Mouse (Mus musculus): ENCODE measurements around the gene Twf2. TPM values are rescaled to one million over a fixed set of nuclear protein-coding genes. Genes with fewer than 3 reads are reported as not detected.

Gene Twf2
- polyA plus RNA-seq, 1 experiment from 2014 or later: 59.5 TPM

DNA sequence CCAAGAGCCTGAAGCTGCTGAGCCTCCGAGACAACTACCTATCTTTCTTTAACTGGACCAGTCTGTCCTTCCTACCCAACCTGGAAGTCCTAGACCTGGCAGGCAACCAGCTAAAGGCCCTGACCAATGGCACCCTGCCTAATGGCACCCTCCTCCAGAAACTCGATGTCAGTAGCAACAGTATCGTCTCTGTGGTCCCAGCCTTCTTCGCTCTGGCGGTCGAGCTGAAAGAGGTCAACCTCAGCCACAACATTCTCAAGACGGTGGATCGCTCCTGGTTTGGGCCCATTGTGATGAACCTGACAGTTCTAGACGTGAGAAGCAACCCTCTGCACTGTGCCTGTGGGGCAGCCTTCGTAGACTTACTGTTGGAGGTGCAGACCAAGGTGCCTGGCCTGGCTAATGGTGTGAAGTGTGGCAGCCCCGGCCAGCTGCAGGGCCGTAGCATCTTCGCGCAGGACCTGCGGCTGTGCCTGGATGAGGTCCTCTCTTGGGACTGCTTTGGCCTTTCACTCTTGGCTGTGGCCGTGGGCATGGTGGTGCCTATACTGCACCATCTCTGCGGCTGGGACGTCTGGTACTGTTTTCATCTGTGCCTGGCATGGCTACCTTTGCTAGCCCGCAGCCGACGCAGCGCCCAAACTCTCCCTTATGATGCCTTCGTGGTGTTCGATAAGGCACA is 22.7 kb downstream of the Twf2 start:
- Histone ChIP-seq H3K4me1 (replicated peaks; ENCODE audit: control insufficient read depth, insufficient read depth, low read length) (peaks cover 12% of the 10 kb centered on the region), H3K36me3 (ENCODE audit: control insufficient read depth, insufficient read depth, low read length) (no peaks in the 10 kb centered on the region), H3K9me3 (ENCODE audit: control insufficient read depth, low read length) (no peaks in the 10 kb centered on the region), H3K4me2 (ENCODE audit: low read length) (peak overlapping the region; percentile 71), H3K27me3 (replicated peaks; ENCODE audit: control insufficient read depth, insufficient read depth, low read length) (peaks cover 6% of the 10 kb centered on the region; the same call in 1 of the 2 replicates), H3K4me3 (ENCODE audit: low read depth, low read length) (peak overlapping the region; percentile 31), H3K9ac (ENCODE audit: low read length) (peak overlapping the region; percentile 40), H3K27ac (ENCODE audit: low read depth) (peak overlapping the region; percentile 74; the same call in 1 of the 2 replicates)
- 56% methylated on average over 24 of the region's 24 CpGs for WGBS
- ATAC-seq (replicated peaks; ENCODE audit: low FRiP score, low TSS enrichment, low read depth) (0 out of 2 replicates have a peak, but pooled peaks have one; percentile 32), DNase-seq (ENCODE audit: low spot score) (no peak)

DNA sequence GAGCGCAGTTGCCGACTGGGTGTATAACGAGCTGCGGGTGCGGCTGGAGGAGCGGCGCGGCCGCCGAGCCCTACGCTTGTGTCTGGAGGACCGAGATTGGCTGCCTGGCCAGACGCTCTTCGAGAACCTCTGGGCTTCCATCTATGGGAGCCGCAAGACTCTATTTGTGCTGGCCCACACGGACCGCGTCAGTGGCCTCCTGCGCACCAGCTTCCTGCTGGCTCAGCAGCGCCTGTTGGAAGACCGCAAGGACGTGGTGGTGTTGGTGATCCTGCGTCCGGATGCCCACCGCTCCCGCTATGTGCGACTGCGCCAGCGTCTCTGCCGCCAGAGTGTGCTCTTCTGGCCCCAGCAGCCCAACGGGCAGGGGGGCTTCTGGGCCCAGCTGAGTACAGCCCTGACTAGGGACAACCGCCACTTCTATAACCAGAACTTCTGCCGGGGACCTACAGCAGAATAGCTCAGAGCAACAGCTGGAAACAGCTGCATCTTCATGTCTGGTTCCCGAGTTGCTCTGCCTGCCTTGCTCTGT is 23.3 kb downstream of the Twf2 start:
- no peaks in the 10 kb centered on the region for H3K9me3 ChIP-seq (ENCODE audit: control insufficient read depth, low read length)
- ATAC-seq (replicated peaks; ENCODE audit: low FRiP score, low TSS enrichment, low read depth): peak; percentile 61
- H3K36me3 ChIP-seq (ENCODE audit: control insufficient read depth, insufficient read depth, low read length): no peaks in the 10 kb centered on the region
- peaks cover 6% of the 10 kb centered on the region; the same call in 1 of the 2 replicates for H3K27me3 ChIP-seq (replicated peaks; ENCODE audit: control insufficient read depth, insufficient read depth, low read length)
- H3K9ac ChIP-seq (ENCODE audit: low read length): peak overlapping the region; percentile 40
- WGBS: 5% methylated on average over 34 of the region's 34 CpGs
- H3K27ac ChIP-seq (ENCODE audit: low read depth): peak overlapping the region; percentile 74
- H3K4me2 ChIP-seq (ENCODE audit: low read length): peak overlapping the region; percentile 71
- peak; percentile 75 for DNase-seq (ENCODE audit: low spot score)
- peak overlapping the region; percentile 31 for H3K4me3 ChIP-seq (ENCODE audit: low read depth, low read length)
- H3K4me1 ChIP-seq (replicated peaks; ENCODE audit: control insufficient read depth, insufficient read depth, low read length): peaks cover 12% of the 10 kb centered on the region

DNA sequence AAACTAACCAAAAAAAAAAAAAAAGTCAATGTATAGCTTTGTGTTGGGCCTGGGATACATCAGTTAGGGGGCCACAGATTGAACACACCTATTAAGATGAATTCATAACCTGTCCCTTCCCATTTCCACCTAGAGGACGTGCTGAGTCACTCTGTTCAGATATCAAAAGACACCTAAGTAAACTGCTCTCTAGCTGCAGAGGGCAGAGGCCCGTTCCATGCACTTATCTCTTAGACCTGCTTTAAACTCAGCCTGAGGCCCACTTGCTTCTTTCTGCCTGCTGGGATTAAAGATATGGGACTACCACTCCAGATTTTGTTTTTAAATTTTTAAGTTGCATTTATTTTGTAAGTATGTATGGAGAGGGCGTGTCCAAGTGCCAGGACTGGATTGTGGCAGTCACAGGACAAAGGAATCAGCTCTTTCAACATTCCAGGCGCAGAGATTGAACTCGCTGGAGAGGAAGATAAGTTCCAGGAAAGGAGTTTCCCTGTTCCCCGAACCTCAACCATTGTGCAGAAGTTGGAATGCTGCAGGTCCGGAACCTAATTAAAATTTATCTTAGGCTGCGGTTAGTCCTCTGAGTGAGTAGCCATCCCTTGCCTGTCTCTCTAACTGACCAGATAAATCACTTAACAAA is 25.0 kb downstream of the Twf2 start:
- H3K36me3 ChIP-seq (ENCODE audit: control insufficient read depth, insufficient read depth, low read length): peaks cover 7% of the 10 kb centered on the region
- no peak overlapping the region for H3K27ac ChIP-seq (ENCODE audit: low read depth)
- no peak overlapping the region for H3K4me2 ChIP-seq (ENCODE audit: low read length)
- 65% methylated on average over 8 of the region's 8 CpGs for WGBS
- H3K27me3 ChIP-seq (replicated peaks; ENCODE audit: control insufficient read depth, insufficient read depth, low read length): peaks cover 6% of the 10 kb centered on the region; the same call in 1 of the 2 replicates
- H3K9me3 ChIP-seq (ENCODE audit: control insufficient read depth, low read length): no peaks in the 10 kb centered on the region
- peaks cover 12% of the 10 kb centered on the region for H3K4me1 ChIP-seq (replicated peaks; ENCODE audit: control insufficient read depth, insufficient read depth, low read length)
- H3K4me3 ChIP-seq (ENCODE audit: low read depth, low read length): no peak overlapping the region
- no peak for ATAC-seq (replicated peaks; ENCODE audit: low FRiP score, low TSS enrichment, low read depth)
- no peak overlapping the region for H3K9ac ChIP-seq (ENCODE audit: low read length)
- no peak for DNase-seq (ENCODE audit: low spot score)

DNA sequence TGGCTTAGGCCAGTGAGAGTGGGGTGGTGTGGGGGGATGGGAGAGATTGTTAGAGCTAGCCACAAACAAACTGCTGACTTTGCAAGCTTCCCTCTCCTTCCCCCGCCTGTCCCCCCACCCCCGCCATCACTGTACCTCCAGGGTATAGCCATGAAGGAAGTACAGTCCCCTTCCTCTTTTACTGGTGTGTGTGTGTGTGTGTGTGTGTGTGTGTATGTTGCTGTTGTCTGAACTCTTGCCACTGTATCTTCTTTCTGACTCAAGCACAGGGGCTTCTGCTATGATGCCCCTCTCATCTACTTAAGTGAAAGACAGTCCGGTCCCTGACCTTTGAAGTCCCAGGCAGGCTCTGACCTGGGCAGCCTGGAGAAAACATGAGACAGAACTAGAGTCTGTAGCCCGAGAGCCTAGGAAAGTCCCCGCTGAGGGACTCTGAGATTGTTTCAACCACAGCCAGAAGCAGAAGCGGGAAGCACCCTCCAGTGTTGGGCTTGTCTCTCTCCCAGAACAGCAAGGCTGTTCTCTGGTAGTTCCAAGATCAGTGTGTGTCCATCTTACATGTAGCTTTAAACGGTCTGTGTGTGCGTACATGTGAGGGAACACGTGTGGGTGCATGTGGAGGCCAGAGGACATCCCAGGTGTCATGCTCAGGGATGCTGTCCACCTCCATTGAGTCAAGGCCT is 27.3 kb downstream of the Twf2 start:
- Histone ChIP-seq H3K9me3 (ENCODE audit: control insufficient read depth, low read length) (no peaks in the 10 kb centered on the region), H3K9ac (ENCODE audit: low read length) (no peak overlapping the region), H3K4me3 (ENCODE audit: low read depth, low read length) (no peak overlapping the region), H3K4me2 (ENCODE audit: low read length) (no peak overlapping the region), H3K27ac (ENCODE audit: low read depth) (no peak overlapping the region), H3K27me3 (replicated peaks; ENCODE audit: control insufficient read depth, insufficient read depth, low read length) (peaks cover 5% of the 10 kb centered on the region; the same call in 1 of the 2 replicates), H3K4me1 (replicated peaks; ENCODE audit: control insufficient read depth, insufficient read depth, low read length) (peaks cover 12% of the 10 kb centered on the region), H3K36me3 (ENCODE audit: control insufficient read depth, insufficient read depth, low read length) (peaks cover 30% of the 10 kb centered on the region)
- 81% methylated on average over 9 of the region's 9 CpGs for WGBS
- no peak for DNase-seq (ENCODE audit: low spot score)
- no peak for ATAC-seq (replicated peaks; ENCODE audit: low FRiP score, low TSS enrichment, low read depth)

DNA sequence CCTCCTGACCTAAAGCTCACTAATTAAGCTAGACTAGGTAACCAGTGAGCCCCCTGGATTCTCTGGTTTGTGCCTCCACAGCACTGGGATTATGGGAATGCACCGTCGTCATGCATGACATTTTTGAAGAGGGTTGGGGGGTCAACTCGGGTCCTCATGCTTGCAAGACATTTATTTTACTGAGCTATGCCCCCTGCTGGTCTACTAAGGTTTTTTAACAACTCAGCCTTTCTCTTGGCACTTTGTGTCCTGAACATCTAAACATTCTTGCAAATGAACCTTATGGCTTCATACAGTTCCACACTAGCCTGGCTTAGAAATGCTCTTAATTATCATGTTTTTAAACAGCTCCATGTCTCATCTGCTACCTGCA is 27.8 kb downstream of the Twf2 start:
- Histone ChIP-seq H3K4me2 (ENCODE audit: low read length) (no peak overlapping the region), H3K9ac (ENCODE audit: low read length) (no peak overlapping the region), H3K4me3 (ENCODE audit: low read depth, low read length) (no peak overlapping the region), H3K27ac (ENCODE audit: low read depth) (no peak overlapping the region), H3K9me3 (ENCODE audit: control insufficient read depth, low read length) (no peaks in the 10 kb centered on the region), H3K4me1 (replicated peaks; ENCODE audit: control insufficient read depth, insufficient read depth, low read length) (peaks cover 10% of the 10 kb centered on the region), H3K36me3 (ENCODE audit: control insufficient read depth, insufficient read depth, low read length) (peaks cover 35% of the 10 kb centered on the region), H3K27me3 (replicated peaks; ENCODE audit: control insufficient read depth, insufficient read depth, low read length) (no peaks in the 10 kb centered on the region)
- ATAC-seq (replicated peaks; ENCODE audit: low FRiP score, low TSS enrichment, low read depth) (no peak), DNase-seq (ENCODE audit: low spot score) (no peak)
- WGBS: 50% methylated on average over 3 of the region's 3 CpGs

DNA sequence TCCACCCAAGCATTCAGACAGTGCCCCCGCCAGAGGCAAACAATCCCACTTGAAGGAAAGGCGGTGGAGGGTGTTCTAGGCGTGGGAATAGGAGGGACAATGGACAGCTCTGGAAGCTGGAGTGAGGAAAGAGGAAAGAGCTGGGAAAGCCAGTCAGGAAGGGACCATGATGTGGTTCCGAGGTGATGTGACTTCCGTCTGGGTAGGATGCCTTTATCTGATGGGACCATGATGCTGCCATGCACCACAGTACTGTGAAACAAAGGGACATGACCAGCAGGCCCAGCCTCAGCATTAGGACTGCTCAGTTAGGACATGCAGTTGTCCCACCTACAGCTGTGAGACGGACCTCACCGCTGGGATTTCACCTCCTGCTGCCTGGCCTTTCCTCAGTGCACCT is 28.3 kb downstream of the Twf2 start:
- WGBS: 73% methylated on average over 7 of the region's 7 CpGs
- peaks cover 5% of the 10 kb centered on the region for H3K4me1 ChIP-seq (replicated peaks; ENCODE audit: control insufficient read depth, insufficient read depth, low read length)
- no peak overlapping the region for H3K27ac ChIP-seq (ENCODE audit: low read depth)
- no peak overlapping the region for H3K4me3 ChIP-seq (ENCODE audit: low read depth, low read length)
- H3K27me3 ChIP-seq (replicated peaks; ENCODE audit: control insufficient read depth, insufficient read depth, low read length): no peaks in the 10 kb centered on the region
- no peak overlapping the region for H3K4me2 ChIP-seq (ENCODE audit: low read length)
- ATAC-seq (replicated peaks; ENCODE audit: low FRiP score, low TSS enrichment, low read depth) (no peak), DNase-seq (ENCODE audit: low spot score) (no peak)
- peaks cover 40% of the 10 kb centered on the region for H3K36me3 ChIP-seq (ENCODE audit: control insufficient read depth, insufficient read depth, low read length)
- H3K9me3 ChIP-seq (ENCODE audit: control insufficient read depth, low read length): no peaks in the 10 kb centered on the region
- H3K9ac ChIP-seq (ENCODE audit: low read length): no peak overlapping the region

DNA sequence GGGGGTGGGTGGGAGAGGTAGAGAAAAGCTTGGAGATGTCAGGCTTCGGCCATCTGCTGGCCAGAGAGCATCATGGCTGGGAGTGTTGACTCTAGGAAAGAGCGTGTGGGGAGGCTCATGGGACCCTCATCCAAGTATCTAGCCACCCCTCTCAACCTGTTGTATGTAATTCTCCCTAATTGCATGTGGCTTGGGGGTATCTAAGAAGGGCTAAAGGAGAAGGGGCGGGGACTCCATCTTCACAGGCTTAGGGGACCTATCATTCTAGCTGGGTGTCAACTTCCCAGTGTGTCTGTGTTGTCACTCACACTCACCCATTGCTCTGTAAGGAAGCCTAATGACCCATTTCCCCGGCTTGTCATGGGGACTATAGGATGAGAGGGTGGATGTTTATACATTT is 28.9 kb downstream of the Twf2 start:
- no peak overlapping the region for H3K9ac ChIP-seq (ENCODE audit: low read length)
- peaks cover 4% of the 10 kb centered on the region for H3K4me1 ChIP-seq (replicated peaks; ENCODE audit: control insufficient read depth, insufficient read depth, low read length)
- no peak overlapping the region for H3K4me2 ChIP-seq (ENCODE audit: low read length)
- no peak overlapping the region for H3K4me3 ChIP-seq (ENCODE audit: low read depth, low read length)
- ATAC-seq (replicated peaks; ENCODE audit: low FRiP score, low TSS enrichment, low read depth) (no peak), DNase-seq (ENCODE audit: low spot score) (no peak)
- peaks cover 46% of the 10 kb centered on the region for H3K36me3 ChIP-seq (ENCODE audit: control insufficient read depth, insufficient read depth, low read length)
- H3K27me3 ChIP-seq (replicated peaks; ENCODE audit: control insufficient read depth, insufficient read depth, low read length): no peaks in the 10 kb centered on the region
- 69% methylated on average over 4 of the region's 4 CpGs for WGBS
- H3K9me3 ChIP-seq (ENCODE audit: control insufficient read depth, low read length): no peaks in the 10 kb centered on the region
- no peak overlapping the region for H3K27ac ChIP-seq (ENCODE audit: low read depth)

DNA sequence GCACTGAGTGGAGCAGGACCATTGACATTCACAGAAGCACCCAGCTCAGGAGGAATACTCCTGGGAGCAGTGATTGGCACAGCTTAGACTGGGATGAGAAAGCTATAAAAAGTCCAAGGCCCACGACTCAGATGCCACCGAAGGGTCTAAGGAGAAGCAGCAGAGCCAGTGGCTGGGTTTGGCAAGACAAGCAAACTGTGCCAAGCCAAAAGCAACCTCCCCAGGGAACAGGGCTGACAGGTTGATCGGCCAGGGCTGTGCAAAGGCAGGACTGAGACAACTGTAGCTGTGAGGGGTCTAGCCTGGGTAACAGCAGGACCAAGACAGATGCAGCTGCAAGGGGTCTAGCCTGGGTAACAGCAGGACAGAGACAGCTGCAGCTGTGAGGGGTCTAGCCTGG is 30.0 kb downstream of the Twf2 start:
- H3K9ac ChIP-seq (ENCODE audit: low read length): no peak overlapping the region
- H3K36me3 ChIP-seq (ENCODE audit: control insufficient read depth, insufficient read depth, low read length): peaks cover 58% of the 10 kb centered on the region
- H3K27ac ChIP-seq (ENCODE audit: low read depth): no peak overlapping the region
- H3K9me3 ChIP-seq (ENCODE audit: control insufficient read depth, low read length): no peaks in the 10 kb centered on the region
- no peak overlapping the region for H3K4me3 ChIP-seq (ENCODE audit: low read depth, low read length)
- H3K4me2 ChIP-seq (ENCODE audit: low read length): no peak overlapping the region
- no peaks in the 10 kb centered on the region for H3K4me1 ChIP-seq (replicated peaks; ENCODE audit: control insufficient read depth, insufficient read depth, low read length)
- ATAC-seq (replicated peaks; ENCODE audit: low FRiP score, low TSS enrichment, low read depth) (no peak), DNase-seq (ENCODE audit: low spot score) (no peak)
- no peaks in the 10 kb centered on the region for H3K27me3 ChIP-seq (replicated peaks; ENCODE audit: control insufficient read depth, insufficient read depth, low read length)
- 95% methylated on average over 3 of the region's 3 CpGs for WGBS
